Mouse (Mus musculus) forebrain, embryonic 13.5 days (tissue): ENCODE results near the gene Gast. TPM values are rescaled to one million over a fixed set of nuclear protein-coding genes. Genes with fewer than 3 reads are reported as not detected.
"Not testable (repeated sequence)": the region's sequence is repeated elsewhere in the genome, so short reads cannot be mapped to it uniquely, and the experiment has no call there.

ENCODE experiments used
- ATAC-seq: fragments of 200-750 bp; cut with Nextera tagmentation; 2 replicates; pipeline ENCODE4 v1.8.0; 2017
- H3K27ac ChIP-seq: fragments of 300-500 bp; sonication (generic); 2 replicates; pipeline ENCODE4 v1.5.1; 2015; ENCODE audit warnings: inconsistent platforms, mild to moderate bottlenecking, moderate library complexity
- H3K27me3 ChIP-seq: fragments of 300-500 bp; sonication (generic); 2 replicates; pipeline ENCODE4 v1.6.1; 2015; ENCODE audit warnings: mild to moderate bottlenecking, inconsistent platforms
- H3K36me3 ChIP-seq: fragments of 300-500 bp; sonication (generic); 2 replicates; pipeline ENCODE4 v1.6.1; 2015; ENCODE audit warnings: mild to moderate bottlenecking, inconsistent platforms; ENCODE audit not compliant: poor library complexity, severe bottlenecking
- H3K4me1 ChIP-seq: fragments of 300-500 bp; sonication (generic); 2 replicates; pipeline ENCODE4 v1.6.1; 2015; ENCODE audit warnings: inconsistent platforms
- H3K4me2 ChIP-seq: fragments of 300-500 bp; sonication (generic); 2 replicates; pipeline ENCODE4 v1.6.1; 2015; ENCODE audit warnings: inconsistent platforms, mild to moderate bottlenecking, moderate library complexity
- H3K4me3 ChIP-seq: fragments of 300-500 bp; sonication (generic); 2 replicates; pipeline ENCODE4 v1.5.1; 2015; ENCODE audit warnings: mild to moderate bottlenecking, inconsistent platforms
- H3K9ac ChIP-seq: fragments of 300-500 bp; sonication (generic); 2 replicates; pipeline ENCODE4 v1.6.1; 2015; ENCODE audit warnings: mild to moderate bottlenecking, inconsistent platforms
- H3K9me3 ChIP-seq: fragments of 300-500 bp; sonication (generic); replicated peaks from 2 replicates; pipeline ENCODE4 v1.6.1; 2016; ENCODE audit warnings: inconsistent platforms
- WGBS: fragments of 180-500 bp; shearing (Covaris S2); methylation state at CpG from one replicate; pipeline ENCODE4 v1.1.7; 2015; 5-methylcytosine and 5-hydroxymethylcytosine counted together
- polyA plus RNA-seq: library from polyadenylated mRNA; unstranded; fragments of >200 nt; fragmentation: Nextera tagmentation; extraction: Ambion mirVana; gene quantifications from 2 replicates; pipeline ENCODE4 v1.2.1, GENCODE M21; 2015

The Gast gene
- polyA plus RNA-seq, 1 experiment from 2014 or later = 0.56 TPM

DNA sequence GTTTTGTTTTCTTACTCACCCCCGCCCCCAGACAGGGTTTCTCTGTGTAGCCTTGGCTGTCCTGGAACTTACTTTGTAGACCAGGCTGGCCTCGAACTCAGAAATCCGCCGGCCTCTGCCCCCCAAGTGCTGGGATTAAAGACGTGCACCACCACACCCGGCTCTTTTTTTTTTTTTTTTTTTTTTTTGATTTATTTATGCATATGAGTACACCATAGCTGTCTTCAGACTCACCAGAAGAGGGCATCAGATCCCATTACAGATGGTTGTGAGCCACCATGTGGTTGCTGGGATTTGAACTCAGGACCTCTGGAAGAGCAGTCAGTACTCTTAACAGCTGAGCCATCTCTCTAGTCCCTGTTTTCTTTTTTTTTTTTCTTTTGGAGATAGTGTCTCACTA, 25.5 kb upstream of the Gast start:
- not testable (repeated sequence) for H3K4me1 ChIP-seq, H3K4me3 ChIP-seq, H3K9ac ChIP-seq, H3K9me3 ChIP-seq, H3K4me2 ChIP-seq, H3K27me3 ChIP-seq, H3K27ac ChIP-seq, H3K36me3 ChIP-seq, ATAC-seq
- 94% methylated on average over 4 of the region's 6 CpGs for WGBS

DNA sequence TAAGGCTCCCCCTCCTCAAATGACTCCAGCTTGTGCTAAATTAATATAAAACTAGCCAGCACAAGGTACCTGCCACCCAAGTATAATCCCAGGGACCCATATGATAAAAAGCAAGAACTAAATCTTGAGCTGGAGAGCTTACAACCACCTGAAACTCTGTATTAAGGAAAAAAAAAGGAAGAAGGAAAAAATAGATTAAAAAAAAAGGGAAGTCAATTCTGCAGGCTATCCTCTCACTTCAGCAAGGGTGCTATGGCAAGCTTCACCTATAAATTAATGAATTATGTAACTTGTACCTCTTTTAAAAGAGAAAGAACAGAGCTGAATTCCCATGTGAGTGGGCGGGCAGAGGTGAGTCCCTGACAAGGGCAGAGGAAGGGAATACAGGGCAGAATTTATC, 22.6 kb upstream of the Gast start:
- no peaks in the 10 kb centered on the region; the same call in 1 of the 2 replicates for H3K4me1 ChIP-seq
- no peaks in the 10 kb centered on the region for H3K36me3 ChIP-seq
- no peak overlapping the region for H3K4me3 ChIP-seq
- H3K9me3 ChIP-seq = no peaks in the 10 kb centered on the region
- no peaks in the 10 kb centered on the region for H3K27me3 ChIP-seq
- 76% methylated on average over 1 of the region's 1 CpGs for WGBS
- H3K4me2 ChIP-seq = no peak overlapping the region
- no peak for ATAC-seq
- no peak overlapping the region for H3K27ac ChIP-seq
- no peak overlapping the region for H3K9ac ChIP-seq

- Histone ChIP-seq H3K9me3 (no peaks in the 10 kb centered on the region), H3K27ac (no peak overlapping the region), H3K4me2 (no peak overlapping the region), H3K4me3 (no peak overlapping the region), H3K27me3 (no peaks in the 10 kb centered on the region), H3K4me1 (no peaks in the 10 kb centered on the region; the same call in 1 of the 2 replicates), H3K9ac (no peak overlapping the region), H3K36me3 (no peaks in the 10 kb centered on the region)
- ATAC-seq = no peak
- 21% methylated on average over 5 of the region's 5 CpGs for WGBS
Observed at GRCm38 (mm10) chr11:100312096-100312679, 22.0 kb upstream of the Gast start.

DNA sequence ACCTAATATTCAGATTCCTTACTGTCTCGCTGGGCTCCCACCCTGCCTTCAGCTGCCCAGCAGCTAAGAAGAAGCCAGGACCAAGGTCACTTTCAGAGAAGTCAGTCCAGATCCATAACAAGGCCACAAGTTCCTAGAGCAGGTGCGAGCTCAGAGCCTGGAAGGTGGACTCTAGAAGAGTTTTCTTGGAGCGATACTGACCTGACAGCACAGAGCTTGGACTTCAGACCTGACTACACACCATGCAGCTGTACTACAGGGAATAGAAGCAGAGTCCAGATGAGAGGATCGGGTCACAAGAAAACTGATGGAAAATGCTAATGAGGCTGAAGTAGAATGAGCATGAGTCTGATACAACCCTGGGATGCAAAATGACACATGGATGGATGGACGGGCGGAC, 20.8 kb upstream of the Gast start:
- ATAC-seq = no peak
- no peak overlapping the region for H3K4me3 ChIP-seq
- no peak overlapping the region for H3K27ac ChIP-seq
- H3K4me2 ChIP-seq = no peak overlapping the region
- H3K27me3 ChIP-seq = no peaks in the 10 kb centered on the region
- H3K9ac ChIP-seq = no peak overlapping the region
- no peaks in the 10 kb centered on the region for H3K9me3 ChIP-seq
- WGBS = 93% methylated on average over 6 of the region's 6 CpGs
- no peaks in the 10 kb centered on the region for H3K36me3 ChIP-seq
- no peaks in the 10 kb centered on the region; the same call in 1 of the 2 replicates for H3K4me1 ChIP-seq

DNA sequence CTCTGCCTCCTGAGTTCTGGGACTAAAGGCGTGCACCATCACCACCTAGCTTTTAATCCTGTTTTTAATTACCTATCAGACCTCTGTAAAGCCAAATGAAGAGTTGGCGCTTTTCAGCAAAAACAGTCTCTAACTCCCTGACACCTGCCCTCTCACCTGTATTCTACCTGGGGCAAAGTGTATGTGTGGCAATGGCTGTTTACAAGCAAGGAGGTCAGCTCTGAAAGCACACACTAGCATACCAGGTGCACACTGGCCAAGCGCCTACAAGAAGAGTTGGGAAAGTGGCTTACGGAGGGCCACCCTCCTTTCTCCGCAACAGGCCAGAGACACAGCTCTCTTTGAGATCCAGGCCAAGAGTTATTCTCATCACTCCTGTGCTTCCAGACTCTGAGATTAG, 18.8 kb upstream of the Gast start:
- no peaks in the 10 kb centered on the region for H3K36me3 ChIP-seq
- 94% methylated on average over 5 of the region's 5 CpGs for WGBS
- H3K9me3 ChIP-seq = no peaks in the 10 kb centered on the region
- no peaks in the 10 kb centered on the region for H3K27me3 ChIP-seq
- no peak overlapping the region for H3K4me2 ChIP-seq
- no peaks in the 10 kb centered on the region; the same call in 1 of the 2 replicates for H3K4me1 ChIP-seq
- ATAC-seq = no peak
- no peak overlapping the region for H3K27ac ChIP-seq
- no peak overlapping the region for H3K4me3 ChIP-seq
- no peak overlapping the region for H3K9ac ChIP-seq

DNA sequence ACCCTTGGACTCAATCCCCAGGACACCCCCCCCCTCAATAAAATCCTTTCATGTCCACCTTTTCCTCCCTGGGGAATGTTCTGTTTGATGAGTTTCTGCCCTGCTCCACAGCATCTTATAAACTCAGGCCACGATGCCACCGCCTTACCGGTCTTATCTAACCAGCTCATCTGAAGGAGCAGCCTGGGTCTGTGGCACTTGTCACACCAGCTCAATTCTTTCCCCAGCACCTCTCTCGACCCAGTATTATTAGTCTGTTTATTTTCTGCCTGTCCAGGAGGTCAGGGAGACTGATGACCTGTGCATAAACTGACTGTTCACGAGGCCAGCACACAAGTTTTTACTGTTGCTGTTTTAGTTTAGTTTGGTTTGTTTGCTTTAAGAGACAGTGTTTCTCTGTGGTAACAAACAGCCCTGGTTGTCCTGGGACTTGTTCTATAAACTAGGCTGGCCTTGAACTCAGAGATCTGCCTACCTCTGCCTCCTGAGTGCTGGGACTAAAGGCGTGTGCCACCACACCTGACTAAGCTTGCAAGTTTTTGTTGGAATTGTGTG, 16.3 kb upstream of the Gast start:
- peaks cover 13% of the 10 kb centered on the region for H3K4me1 ChIP-seq
- H3K36me3 ChIP-seq = peaks cover 21% of the 10 kb centered on the region
- no peaks in the 10 kb centered on the region for H3K9me3 ChIP-seq
- H3K9ac ChIP-seq = no peak overlapping the region
- H3K4me2 ChIP-seq = no peak overlapping the region
- no peak overlapping the region for H3K27ac ChIP-seq
- no peak for ATAC-seq
- H3K27me3 ChIP-seq = no peaks in the 10 kb centered on the region
- no peak overlapping the region for H3K4me3 ChIP-seq
- WGBS = 81% methylated on average over 6 of the region's 6 CpGs

- Histone ChIP-seq H3K27me3 (no peaks in the 10 kb centered on the region), H3K27ac (peak overlapping the region; percentile 62; the same call in 1 of the 2 replicates), H3K36me3 (peaks cover 23% of the 10 kb centered on the region), H3K9ac (no peak overlapping the region), H3K4me3 (peak overlapping the region; percentile 75), H3K9me3 (no peaks in the 10 kb centered on the region), H3K4me2 (peak overlapping the region; percentile 59), H3K4me1 (peaks cover 13% of the 10 kb centered on the region)
- peak; percentile 1 for ATAC-seq
- 86% methylated on average over 10 of the region's 10 CpGs for WGBS
Observed at GRCm38 (mm10) chr11:100318529-100319451, 15.4 kb upstream of the Gast start.

DNA sequence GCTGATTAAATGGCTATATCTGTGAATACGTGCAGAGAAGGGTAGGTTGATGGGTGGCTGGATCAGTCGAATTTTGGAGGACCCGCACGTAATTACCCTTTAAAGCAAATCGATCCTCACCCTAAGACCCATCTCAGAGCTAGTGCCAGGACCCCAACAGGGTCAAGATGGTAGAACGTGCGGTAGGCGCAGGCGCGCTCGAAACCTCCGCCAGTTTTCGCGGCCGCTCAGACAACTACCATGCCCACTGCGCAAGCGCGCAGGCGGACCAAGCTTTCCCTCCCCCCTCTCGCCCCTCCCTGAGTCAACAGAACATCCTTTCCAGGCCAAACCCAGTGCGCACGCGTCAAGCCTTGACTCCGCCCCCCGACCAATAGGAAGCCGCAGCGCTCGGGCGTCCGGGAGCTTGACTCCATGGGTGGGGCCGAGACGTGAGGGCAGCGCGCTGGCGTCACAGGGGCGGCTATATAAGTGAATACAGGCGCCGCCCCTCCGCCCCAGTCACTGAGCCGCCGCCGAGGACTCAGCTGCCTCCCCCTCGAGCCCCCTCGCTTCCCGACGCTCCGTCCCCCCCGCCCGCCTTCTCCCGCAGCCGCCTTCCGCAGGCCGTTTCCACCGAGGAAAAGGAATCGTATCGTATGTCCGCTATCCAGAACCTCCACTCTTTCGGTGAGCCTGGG, 14.6 kb upstream of the Gast start, which contains the start of gene Eif1:
Gene Eif1, plus strand, starts transcription at position 394 of the 680 bp plus-strand sequence.
- 1% methylated on average over 56 of the region's 58 CpGs for WGBS
- H3K4me1 ChIP-seq = peaks cover 13% of the 10 kb centered on the region

DNA sequence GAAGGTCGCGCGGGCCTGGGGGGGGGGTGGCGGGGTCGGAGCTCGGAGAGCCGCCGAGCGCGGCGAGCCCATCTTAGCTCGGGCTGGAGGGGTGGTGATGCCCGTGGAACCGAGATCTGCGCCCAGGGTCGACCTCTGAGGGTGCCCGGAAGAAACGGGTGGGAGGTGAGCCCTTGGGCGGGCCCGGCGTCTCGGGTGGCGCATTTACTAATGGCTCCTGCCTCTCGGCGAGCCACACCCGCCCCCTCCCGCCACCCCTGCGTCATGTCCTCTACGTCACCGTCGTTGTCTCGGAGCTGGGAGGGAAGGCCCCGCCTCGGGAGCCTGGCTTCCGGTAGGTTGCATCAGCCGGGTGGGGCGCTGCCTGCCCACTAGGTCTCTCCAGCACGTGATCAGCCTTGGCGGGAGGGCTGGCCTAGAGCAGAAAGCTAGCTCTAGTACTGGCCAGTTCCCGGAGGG, 14.0 kb upstream of the Gast start:
- WGBS = under 1% methylated on average over 33 of the region's 40 CpGs
- ATAC-seq = peak; percentile 88
- Histone ChIP-seq H3K9me3 (no peaks in the 10 kb centered on the region), H3K27me3 (no peaks in the 10 kb centered on the region), H3K27ac (peak overlapping the region; percentile 95), H3K36me3 (peaks cover 23% of the 10 kb centered on the region), H3K9ac (peak overlapping the region; percentile 95), H3K4me3 (peak overlapping the region; percentile 75), H3K4me2 (peak overlapping the region; percentile 85), H3K4me1 (peaks cover 13% of the 10 kb centered on the region)

More for the DNA sequence above, 14.6 kb upstream of the Gast start, which contains the start of gene Eif1:
- Histone ChIP-seq H3K27me3 (no peaks in the 10 kb centered on the region), H3K9me3 (no peaks in the 10 kb centered on the region), H3K4me3 (peak within 1 kb of the TSS; percentile 75), H3K4me2 (peak within 1 kb of the TSS; percentile 85), H3K36me3 (peaks cover 23% of the 10 kb centered on the region), H3K9ac (peak within 1 kb of the TSS; percentile 95), H3K27ac (peak within 1 kb of the TSS; percentile 95)
- peak; percentile 93 for ATAC-seq

DNA sequence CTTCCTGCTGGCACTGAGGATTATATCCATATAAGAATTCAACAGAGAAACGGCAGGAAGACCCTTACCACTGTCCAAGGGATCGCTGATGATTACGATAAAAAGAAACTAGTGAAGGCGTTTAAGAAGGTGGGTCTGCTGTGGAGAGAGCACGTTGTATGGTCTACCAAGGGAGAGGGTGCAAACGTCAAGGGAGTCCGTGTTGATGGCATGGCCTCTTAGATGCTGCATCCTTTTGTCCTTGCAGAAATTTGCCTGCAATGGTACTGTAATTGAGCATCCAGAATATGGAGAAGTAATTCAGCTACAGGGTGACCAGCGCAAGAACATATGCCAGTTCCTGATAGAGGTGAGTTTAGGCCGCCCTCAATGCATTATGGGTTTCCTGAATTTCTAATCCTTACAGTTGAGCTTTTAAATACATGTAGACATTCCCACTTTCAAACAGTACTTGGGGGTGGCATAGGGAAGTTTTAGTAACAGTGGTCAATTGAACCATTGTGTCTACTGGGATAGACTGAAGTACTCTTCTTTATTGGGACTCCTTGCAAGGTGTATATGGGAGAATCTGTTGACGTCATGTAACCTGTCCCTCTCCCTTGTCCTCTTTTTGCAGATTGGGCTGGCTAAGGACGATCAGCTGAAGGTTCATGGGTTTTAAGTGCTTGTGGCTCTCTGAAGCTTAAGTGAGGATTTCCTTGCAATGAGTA, 13.4 kb upstream of the Gast start:
- peak overlapping the region; percentile 85 for H3K4me2 ChIP-seq
- peak overlapping the region; percentile 75 for H3K4me3 ChIP-seq
- 16% methylated on average over 11 of the region's 11 CpGs for WGBS
- H3K27ac ChIP-seq = peak overlapping the region; percentile 95
- peaks cover 23% of the 10 kb centered on the region for H3K36me3 ChIP-seq
- not testable (repeated sequence) for H3K9me3 ChIP-seq, H3K27me3 ChIP-seq
- peaks cover 13% of the 10 kb centered on the region for H3K4me1 ChIP-seq
- peak overlapping the region; percentile 95 for H3K9ac ChIP-seq
- ATAC-seq = peak; percentile 5; the same call in 1 of the 2 replicates
